Mouse (Mus musculus): ENCODE measurements around the gene Coq8a.

Coq8a gene

GRCm38 (mm10) chr1:180199715-180200050 lies 281 bp upstream of the Coq8a start:
- no peak for DNase-seq (ENCODE audit: low read depth, low spot score)

GRCm38 (mm10) chr1:180197956-180198355 lies 1.4 kb downstream of the Coq8a start:
- no peak for DNase-seq (ENCODE audit: low read depth, low spot score)

- DNase-seq (ENCODE audit: low read depth, low spot score), result no peak
Measured at GRCm38 (mm10) chr1:180196508-180196907, 2.9 kb downstream of the Coq8a start.

GRCm38 (mm10) chr1:180195703-180196381 lies 3.6 kb downstream of the Coq8a start:
- peak; percentile 93 for DNase-seq (ENCODE audit: low read depth, low spot score)

DNA sequence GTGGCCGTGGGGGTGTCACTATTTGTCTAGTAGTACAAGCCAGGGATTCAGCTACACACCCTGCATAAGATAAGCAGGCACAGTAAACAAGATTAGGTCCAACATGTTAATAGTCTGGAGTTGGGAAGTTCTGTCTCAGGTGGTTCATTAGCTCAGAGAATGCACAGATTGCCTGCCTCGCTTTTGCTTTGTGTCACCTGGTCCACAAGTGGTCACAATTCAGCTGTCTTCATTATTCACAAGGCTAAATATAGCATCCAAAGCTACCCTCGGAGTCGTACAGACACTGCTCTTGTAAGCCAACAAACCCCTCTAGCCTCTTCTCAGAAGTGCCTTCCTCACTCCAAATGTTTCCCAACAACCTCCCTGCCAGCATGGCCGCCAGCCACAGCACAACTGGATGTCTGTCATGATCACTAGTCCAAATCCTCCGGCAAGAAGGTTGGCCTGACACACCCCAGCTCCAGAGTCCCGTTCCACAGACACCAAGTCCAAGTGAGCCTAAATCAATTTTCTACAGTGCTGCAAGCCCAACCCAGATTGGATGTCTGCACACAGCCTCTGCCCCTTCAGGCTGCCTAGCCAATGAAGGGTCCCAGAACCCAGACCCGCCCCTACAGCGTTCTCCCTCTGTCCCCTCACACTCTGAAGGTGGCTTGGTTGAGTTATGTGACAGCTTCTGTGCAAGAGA lies 4.5 kb downstream of the Coq8a start:
- DNase-seq (ENCODE audit: low read depth, low spot score), result no peak

DNA sequence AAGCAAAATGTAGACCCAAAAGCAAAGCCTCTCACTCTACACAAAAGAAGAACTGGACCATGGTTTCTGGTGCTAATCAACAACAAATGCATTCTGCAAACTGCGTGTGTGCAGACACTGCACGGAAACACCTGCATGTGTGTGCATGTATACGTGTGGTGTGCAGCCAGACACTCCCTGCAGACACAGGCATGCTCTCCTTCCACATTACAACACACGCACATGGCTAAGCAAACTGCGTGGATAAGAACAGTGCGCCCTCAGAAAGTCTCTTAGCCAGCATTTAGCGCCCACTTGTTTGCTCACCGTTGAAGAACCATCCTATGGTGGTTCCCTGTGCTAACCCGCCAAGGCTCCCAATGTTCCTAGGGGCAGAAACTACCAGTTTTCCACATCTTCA lies 5.4 kb downstream of the Coq8a start:
- no peak for DNase-seq (ENCODE audit: low read depth, low spot score)

- no peak for DNase-seq (ENCODE audit: low read depth, low spot score)
Measured at GRCm38 (mm10) chr1:180193391-180193935, 5.9 kb downstream of the Coq8a start.

DNA sequence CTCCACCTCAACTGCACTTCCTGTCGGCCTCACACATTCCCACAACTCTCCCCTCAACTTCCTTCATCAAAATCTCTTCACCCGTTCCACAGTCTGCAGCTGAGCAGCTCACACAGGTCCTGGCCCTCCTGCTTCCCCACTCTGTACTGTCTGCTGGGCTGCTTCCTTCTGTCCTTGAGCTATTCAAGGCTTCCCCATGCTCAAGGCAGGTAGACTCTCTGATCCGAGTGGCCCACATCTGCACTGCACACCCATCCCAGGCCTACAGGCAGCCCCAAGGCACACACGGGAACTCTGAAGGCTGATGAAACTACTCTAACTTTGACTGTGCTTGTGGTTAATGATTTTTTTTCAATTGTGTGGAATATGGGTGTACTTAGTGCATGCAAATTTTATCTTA lies 6.5 kb downstream of the Coq8a start:
- no peak for DNase-seq (ENCODE audit: low read depth, low spot score)

DNA sequence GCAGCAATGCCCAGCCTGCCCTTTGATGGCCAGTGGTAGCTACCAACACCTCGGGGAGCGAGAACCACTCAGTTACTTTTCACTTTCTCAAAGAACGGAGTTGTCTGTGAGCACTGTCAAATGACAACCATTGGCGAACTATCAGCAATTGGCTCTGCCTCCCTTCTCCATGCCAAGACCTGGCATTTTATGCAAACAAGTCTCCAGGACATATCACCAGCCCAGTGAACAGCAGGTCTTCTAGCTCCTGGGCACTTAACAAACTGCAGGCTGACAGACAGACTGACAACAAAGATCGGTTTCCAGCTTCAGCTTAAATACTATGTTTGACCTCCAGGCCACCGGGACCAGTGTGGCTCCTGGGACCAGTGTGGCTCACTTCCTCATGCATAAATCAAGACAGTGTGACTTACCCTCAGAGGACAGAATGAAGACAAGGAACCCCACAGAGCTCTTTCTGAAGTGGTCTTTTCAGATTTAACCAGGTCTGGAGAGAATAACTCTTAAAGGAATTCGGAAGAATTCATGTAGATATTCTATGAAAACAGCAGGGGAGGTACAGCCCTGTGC lies 7.7 kb downstream of the Coq8a start:
- no peak for DNase-seq (ENCODE audit: low read depth, low spot score)

GRCm38 (mm10) chr1:180191112-180191511 lies 8.3 kb downstream of the Coq8a start:
- DNase-seq (ENCODE audit: low read depth, low spot score), result no peak

DNA sequence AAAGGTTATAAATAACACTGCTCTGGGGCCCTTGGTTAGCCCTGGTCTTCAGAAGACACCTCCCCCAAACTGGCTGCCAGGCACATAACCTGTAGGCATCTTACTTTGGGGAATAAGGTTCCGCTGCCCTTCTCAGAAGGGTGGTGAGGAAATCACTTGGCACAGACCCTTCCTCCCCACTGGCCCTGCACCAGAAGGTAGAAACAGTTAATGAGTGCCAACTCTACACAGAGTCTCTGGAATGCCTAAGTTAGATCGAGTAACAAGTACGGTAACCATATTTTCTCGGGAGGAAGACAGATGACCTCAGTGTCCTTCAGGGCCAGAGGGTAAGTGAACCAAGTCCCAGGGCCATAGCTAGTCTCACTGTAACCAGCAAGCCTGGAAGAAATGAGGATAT lies 10.5 kb downstream of the Coq8a start:
- DNase-seq (ENCODE audit: low read depth, low spot score), result no peak

GRCm38 (mm10) chr1:180186371-180186770 lies 13.0 kb downstream of the Coq8a start:
- no peak for DNase-seq (ENCODE audit: low read depth, low spot score)

DNA sequence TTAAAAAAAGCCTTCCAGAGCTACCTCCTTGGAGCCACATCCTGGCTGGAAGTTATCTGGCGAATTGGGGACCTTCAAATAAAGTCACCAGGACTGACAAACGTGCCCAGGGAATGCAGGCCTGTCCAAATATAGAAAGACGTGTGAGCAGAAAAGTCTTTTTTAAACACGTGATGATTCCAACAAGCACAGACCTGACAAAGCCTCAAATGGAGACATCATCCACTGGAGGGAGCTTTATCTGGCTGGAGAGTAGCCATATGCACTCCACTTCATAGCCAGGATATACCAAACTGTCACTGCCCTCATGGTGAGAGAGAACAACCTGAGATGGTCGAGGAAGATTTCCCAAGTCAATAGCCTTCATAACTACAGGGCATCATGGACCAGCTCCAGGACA lies 13.5 kb downstream of the Coq8a start:
- DNase-seq (ENCODE audit: low read depth, low spot score), result no peak

DNA sequence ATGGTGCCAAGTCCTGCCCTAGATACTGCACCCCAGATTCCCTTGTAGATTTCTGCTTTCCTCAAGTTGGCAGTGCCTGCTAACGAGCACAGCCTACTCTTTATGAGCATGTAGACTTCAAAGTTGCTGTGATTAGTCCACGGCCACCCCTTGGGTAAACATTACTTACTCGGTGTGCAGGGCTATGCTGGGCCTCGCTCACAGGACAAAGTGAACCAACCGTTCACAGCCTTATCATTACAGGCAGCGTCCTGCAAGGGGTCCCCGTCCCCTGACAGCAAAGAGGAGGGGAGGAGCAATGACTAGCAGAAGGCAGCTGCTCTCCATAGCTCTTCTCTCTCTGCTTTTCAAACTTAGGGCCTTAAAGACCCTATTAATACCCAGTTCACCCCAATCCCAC lies 14.6 kb downstream of the Coq8a start:
- DNase-seq (ENCODE audit: low read depth, low spot score), result no peak

- no peak for DNase-seq (ENCODE audit: low read depth, low spot score)
Measured at GRCm38 (mm10) chr1:180183525-180184159, 15.8 kb downstream of the Coq8a start.

DNA sequence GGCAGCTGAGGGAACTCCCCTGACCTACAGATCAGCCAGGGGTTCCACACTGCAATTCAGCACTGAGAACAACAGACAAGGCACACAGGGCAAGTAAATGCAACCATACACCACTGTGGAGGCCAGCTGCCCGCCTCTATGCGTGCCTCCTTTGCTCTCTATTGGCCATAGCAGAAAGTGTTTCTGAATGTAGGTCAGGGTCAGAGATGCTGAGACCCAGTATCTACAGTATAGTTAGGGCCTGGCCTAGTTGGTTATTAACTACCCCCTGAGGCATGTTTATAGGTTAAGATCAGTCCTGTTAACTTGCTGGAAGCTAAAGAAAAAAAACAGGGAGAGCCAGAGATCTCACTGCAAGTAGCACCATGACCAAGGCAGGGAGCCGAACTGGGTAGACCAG lies 16.7 kb downstream of the Coq8a start:
- no peak for DNase-seq (ENCODE audit: low read depth, low spot score)

GRCm38 (mm10) chr1:180181966-180182319 lies 17.5 kb downstream of the Coq8a start:
- no peak for DNase-seq (ENCODE audit: low read depth, low spot score)

DNA sequence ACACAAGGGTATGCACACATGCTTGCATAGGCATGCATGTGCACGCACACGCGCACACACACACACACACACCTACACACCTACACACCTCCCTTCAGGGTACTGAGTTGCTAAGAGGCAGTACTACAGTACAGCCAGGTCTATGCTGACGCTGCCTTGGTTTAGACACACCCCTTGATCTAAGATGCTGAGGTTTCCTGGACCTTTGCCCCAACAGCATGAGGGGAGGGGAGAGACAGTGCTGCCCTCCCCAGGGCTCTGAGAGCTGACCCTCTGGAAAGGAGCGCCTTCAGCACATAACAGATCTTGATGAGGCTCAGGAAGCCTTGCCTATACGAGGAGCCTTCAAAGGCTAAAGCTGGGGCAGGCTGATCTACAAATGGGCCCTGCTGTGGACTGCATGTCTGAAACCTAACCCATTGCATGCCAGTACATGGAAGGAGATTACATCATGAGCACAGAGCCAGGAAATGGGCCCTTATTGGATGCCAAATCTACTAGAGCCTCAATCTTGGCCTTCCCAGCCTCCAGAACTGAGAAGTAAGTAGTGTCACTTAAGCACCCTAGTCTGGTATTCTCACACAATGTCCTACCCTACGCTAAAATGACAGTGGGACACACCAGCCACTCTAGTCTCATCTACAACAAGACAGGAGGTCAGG lies 18.0 kb downstream of the Coq8a start:
- no peak for DNase-seq (ENCODE audit: low read depth, low spot score)

DNA sequence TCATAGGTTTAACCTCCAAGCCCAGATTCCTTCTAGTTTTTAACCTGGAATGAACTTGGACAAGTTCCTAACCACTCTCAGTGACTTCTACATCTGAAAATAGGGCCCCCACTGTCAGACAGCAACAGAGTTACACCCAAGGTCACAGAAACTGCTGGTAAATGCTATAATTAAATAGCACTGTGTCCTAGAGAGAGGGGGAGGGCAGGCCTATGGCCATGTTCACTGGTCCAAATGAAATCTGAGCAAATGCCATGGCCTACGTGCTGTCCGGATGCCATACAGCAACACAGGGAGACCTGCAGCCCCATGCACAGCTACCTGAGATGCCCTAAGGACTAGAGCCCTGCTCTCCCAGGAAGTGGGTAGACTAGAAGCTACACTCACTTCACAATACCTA lies 19.6 kb downstream of the Coq8a start:
- no peak for DNase-seq (ENCODE audit: low read depth, low spot score)

- no peak for DNase-seq (ENCODE audit: low read depth, low spot score)
Measured at GRCm38 (mm10) chr1:180179100-180179499, 20.3 kb downstream of the Coq8a start.

DNA sequence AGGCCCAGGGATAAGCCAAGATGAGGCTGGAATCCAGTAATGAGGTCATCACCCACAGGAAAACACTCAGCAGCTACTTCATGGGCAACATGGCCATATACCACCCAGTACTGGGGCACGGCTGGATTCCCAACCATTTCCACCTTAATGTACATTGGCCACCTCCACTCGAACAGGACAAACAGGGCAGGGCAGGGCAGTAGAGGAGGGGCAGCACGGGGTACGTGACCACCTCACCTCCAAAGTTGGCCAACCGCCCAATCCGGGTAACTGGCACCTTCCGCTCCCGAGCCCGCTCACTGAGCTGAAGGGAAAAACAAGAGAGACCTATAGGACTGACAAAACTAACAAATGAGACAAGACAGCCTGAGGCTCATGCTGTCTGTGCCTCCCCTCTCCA lies 21.1 kb downstream of the Coq8a start:
- no peak for DNase-seq (ENCODE audit: low read depth, low spot score)

DNA sequence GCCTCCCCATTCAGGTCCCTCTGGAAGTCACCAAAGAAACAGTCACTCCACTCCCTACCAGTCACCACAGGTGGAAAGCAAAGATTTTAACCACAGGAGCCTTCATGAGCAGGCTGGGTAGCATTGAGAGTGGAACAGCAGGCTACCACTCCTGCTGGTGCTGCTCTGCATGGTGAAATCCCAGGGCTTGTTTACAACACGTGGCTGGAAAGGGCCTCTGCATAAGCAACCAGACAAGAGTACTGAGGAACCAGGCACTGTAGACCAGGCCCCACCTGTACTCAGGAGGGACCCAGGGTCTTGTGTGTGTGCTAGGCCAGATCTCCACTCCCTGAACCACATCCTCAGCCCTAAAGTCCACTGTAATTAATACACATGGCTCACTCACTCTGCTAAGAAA lies 22.6 kb downstream of the Coq8a start:
- DNase-seq (ENCODE audit: low read depth, low spot score), result no peak
